Mouse (Mus musculus) neural tube, embryonic 13.5 days (tissue): ENCODE data around the gene Atp11a. TPM values are rescaled to one million over a fixed set of nuclear protein-coding genes. Genes with fewer than 3 reads are reported as not detected.

Experiments used
- ATAC-seq: fragments of 200-750 bp; cut with Nextera tagmentation; 2 replicates; pipeline ENCODE4 v1.8.0; 2017; ENCODE audit warnings: low read depth, mild to moderate bottlenecking, moderate TSS enrichment, moderate library complexity
- H3K27ac ChIP-seq: fragments of 300-500 bp; sonication (generic); replicated peaks from 2 replicates; pipeline ENCODE4 v1.5.1; 2015; ENCODE audit warnings: moderate library complexity, mild to moderate bottlenecking, inconsistent platforms
- H3K27me3 ChIP-seq: fragments of 300-500 bp; sonication (generic); 2 replicates; pipeline ENCODE4 v1.6.1; 2015; ENCODE audit warnings: mild to moderate bottlenecking, inconsistent platforms
- H3K36me3 ChIP-seq: fragments of 300-500 bp; sonication (generic); 2 replicates; pipeline ENCODE4 v1.6.1; 2015; ENCODE audit warnings: mild to moderate bottlenecking, inconsistent platforms
- H3K4me1 ChIP-seq: fragments of 300-500 bp; sonication (generic); replicated peaks from 2 replicates; pipeline ENCODE4 v1.6.1; 2015; ENCODE audit warnings: inconsistent platforms
- H3K4me2 ChIP-seq: fragments of 300-500 bp; sonication (generic); 2 replicates; pipeline ENCODE4 v1.6.1; 2015; ENCODE audit warnings: inconsistent platforms, mild to moderate bottlenecking, moderate library complexity
- H3K4me3 ChIP-seq: fragments of 300-500 bp; sonication (generic); 2 replicates; pipeline ENCODE4 v1.5.1; 2015; ENCODE audit warnings: mild to moderate bottlenecking, inconsistent platforms
- H3K9ac ChIP-seq: fragments of 300-500 bp; sonication (generic); 2 replicates; pipeline ENCODE4 v1.6.1; 2015; ENCODE audit warnings: moderate library complexity, mild to moderate bottlenecking, inconsistent platforms
- H3K9me3 ChIP-seq: fragments of 300-500 bp; sonication (generic); 2 replicates; pipeline ENCODE4 v1.6.1; 2016; ENCODE audit warnings: inconsistent platforms
- WGBS: fragments of 180-500 bp; shearing (Covaris S2); methylation state at CpG from one replicate; pipeline ENCODE4 v1.1.7; 2015; 5-methylcytosine and 5-hydroxymethylcytosine counted together
- polyA plus RNA-seq: library from polyadenylated mRNA; unstranded; fragments of >200 nt; fragmentation: Nextera tagmentation; extraction: Ambion mirVana; gene quantifications from 2 replicates; pipeline ENCODE4 v1.2.1, GENCODE M21; 2015

Gene Atp11a
- polyA plus RNA-seq, 1 experiment from 2014 or later, result 12.3 TPM

DNA sequence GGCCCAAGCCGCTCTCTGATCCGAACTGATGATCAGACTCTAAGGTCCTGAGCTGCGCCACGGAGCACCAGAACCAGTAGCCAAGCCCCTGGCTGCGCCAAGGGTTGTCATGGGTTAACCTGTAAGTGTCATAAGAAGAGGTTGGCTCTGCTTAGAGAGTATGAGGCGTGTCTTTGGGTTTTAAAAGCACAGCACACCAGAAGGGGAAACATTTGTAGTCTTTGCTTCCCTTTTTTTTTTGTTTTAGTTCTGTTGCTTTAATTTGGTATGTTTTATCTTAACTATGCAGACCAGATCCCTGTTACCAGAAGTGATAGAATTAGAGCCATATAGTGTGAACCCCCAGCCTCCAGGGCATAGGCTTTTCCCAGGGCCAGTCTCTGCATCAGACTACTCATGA is 123.3 kb downstream of the Atp11a start:
- Histone ChIP-seq H3K4me2 (no peak overlapping the region), H3K9me3 (no peaks in the 10 kb centered on the region), H3K27ac (no peak overlapping the region), H3K4me1 (peaks cover 6% of the 10 kb centered on the region), H3K4me3 (no peak overlapping the region), H3K36me3 (peaks cover 17% of the 10 kb centered on the region), H3K9ac (no peak overlapping the region), H3K27me3 (no peaks in the 10 kb centered on the region)
- WGBS, result 91% methylated on average over 6 of the region's 6 CpGs
- ATAC-seq, result no peak

DNA sequence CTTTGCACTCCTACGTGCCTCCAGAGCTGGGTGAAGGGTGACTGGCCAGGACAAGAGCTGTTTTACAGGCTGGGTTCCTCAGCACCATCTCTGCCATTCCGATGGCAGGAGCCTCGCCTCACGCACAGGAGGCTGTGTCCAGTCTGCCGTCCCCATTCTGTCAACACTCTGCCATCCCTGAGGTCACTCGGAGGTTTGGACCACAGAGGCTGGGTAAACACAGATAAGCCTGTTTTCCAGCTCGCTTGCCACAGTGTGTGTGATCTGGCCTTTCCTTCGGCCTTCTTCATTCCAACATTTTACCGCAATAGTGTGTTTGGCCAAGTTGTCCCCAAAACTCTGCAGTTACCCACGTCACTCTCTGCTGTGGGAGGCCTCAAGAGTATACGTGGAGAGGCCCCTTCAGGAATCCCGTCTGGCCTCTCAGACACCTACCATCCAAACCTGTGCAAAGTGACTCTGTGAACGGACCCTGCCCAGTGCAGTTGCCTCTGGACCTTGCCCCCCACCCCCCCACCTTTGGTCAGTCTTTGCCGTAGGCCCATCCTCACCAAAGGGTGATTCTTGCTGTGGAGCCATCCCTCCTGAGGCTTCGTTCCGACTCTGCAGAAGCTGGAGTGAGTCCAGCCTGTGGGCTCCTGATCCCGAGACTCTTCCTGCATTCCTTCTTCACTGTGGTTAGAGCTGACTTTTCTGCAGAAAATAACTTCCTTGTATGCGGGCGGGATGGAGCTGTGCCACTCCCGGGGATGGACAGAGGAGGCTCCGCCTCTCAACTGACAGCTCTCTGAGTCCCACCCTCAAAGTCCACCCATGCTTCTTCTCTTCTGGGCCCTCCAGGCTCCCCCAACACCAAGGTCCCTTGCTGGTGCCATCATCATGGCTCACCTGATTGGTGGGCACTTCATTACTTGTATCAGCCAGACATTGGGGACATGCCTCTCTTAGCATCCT is 126.5 kb downstream of the Atp11a start:
- no peak overlapping the region for H3K4me2 ChIP-seq
- H3K27ac ChIP-seq, result no peak overlapping the region
- H3K9ac ChIP-seq, result no peak overlapping the region
- 88% methylated on average over 21 of the region's 21 CpGs for WGBS
- no peaks in the 10 kb centered on the region for H3K9me3 ChIP-seq
- H3K27me3 ChIP-seq, result no peaks in the 10 kb centered on the region
- peaks cover 28% of the 10 kb centered on the region for H3K36me3 ChIP-seq
- no peak for ATAC-seq
- no peak overlapping the region for H3K4me3 ChIP-seq
- H3K4me1 ChIP-seq, result no peaks in the 10 kb centered on the region

- Histone ChIP-seq H3K27ac (no peak overlapping the region), H3K4me3 (no peak overlapping the region), H3K4me2 (no peak overlapping the region), H3K9ac (no peak overlapping the region), H3K36me3 (peaks cover 39% of the 10 kb centered on the region), H3K4me1 (no peaks in the 10 kb centered on the region), H3K27me3 (no peaks in the 10 kb centered on the region), H3K9me3 (no peaks in the 10 kb centered on the region)
- no peak for ATAC-seq
- 85% methylated on average over 16 of the region's 16 CpGs for WGBS
These were observed 131.1 kb downstream of the Atp11a start for GRCm38 (mm10) chr8:12887772-12888435.

GRCm38 (mm10) chr8:12889046-12889598 is 132.3 kb downstream of the Atp11a start:
- whole genome bisulfite sequencing, result 87% methylated on average over 11 of the region's 11 CpGs
- Histone ChIP-seq H3K4me1 (no peaks in the 10 kb centered on the region), H3K9ac (no peak overlapping the region), H3K27me3 (no peaks in the 10 kb centered on the region), H3K36me3 (peaks cover 32% of the 10 kb centered on the region), H3K4me3 (no peak overlapping the region), H3K27ac (no peak overlapping the region), H3K9me3 (no peaks in the 10 kb centered on the region), H3K4me2 (no peak overlapping the region)
- no peak for ATAC-seq

GRCm38 (mm10) chr8:12892882-12893446 is 136.2 kb downstream of the Atp11a start:
- H3K9ac ChIP-seq, result no peak overlapping the region
- no peak for ATAC-seq
- H3K9me3 ChIP-seq, result no peaks in the 10 kb centered on the region
- H3K4me3 ChIP-seq, result no peak overlapping the region
- no peaks in the 10 kb centered on the region for H3K27me3 ChIP-seq
- WGBS, result 85% methylated on average over 5 of the region's 5 CpGs
- H3K36me3 ChIP-seq, result peaks cover 19% of the 10 kb centered on the region
- H3K4me2 ChIP-seq, result no peak overlapping the region
- peaks cover 7% of the 10 kb centered on the region for H3K4me1 ChIP-seq
- no peak overlapping the region for H3K27ac ChIP-seq

DNA sequence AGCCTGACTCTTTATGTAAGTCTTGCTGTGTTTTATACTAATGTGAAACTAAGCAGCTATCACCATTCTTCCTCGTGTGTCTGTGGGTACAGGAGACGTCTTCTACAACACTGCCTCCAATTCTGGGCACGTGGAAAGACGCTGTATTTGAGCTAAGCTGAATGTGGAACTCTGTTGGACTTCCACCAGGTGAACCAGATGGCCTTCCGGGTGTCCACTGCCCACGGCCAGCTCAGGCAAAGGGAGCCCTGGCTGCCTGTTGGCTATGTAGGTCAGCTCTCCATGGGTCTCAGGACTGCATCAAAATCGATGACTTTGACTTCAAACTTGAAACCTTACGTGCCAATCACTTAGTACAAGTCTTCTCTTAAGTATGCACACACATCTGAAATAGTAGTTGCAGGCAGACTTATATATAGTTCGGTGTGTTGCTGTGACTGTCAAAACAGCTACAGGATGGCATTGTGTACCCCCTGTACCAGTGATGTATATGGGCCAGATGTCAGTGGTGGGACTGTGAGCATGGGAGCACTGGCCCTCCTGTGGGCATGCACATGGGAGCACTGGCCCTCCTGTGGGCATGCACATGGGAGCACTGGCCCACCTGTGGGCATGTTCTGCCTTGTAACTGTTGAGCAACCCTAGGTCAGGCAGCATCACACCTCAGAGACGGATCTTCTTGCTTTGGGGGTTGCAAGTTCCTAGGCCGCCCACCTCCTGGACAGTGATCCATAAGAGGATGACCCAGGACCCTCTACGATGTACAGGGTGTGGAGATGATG is 137.2 kb downstream of the Atp11a start:
- no peaks in the 10 kb centered on the region for H3K27me3 ChIP-seq
- peaks cover 7% of the 10 kb centered on the region for H3K4me1 ChIP-seq
- ATAC-seq, result no peak
- no peaks in the 10 kb centered on the region for H3K9me3 ChIP-seq
- no peak overlapping the region for H3K9ac ChIP-seq
- peaks cover 19% of the 10 kb centered on the region for H3K36me3 ChIP-seq
- H3K4me2 ChIP-seq, result no peak overlapping the region
- WGBS, result 90% methylated on average over 12 of the region's 12 CpGs
- no peak overlapping the region for H3K4me3 ChIP-seq
- H3K27ac ChIP-seq, result no peak overlapping the region

DNA sequence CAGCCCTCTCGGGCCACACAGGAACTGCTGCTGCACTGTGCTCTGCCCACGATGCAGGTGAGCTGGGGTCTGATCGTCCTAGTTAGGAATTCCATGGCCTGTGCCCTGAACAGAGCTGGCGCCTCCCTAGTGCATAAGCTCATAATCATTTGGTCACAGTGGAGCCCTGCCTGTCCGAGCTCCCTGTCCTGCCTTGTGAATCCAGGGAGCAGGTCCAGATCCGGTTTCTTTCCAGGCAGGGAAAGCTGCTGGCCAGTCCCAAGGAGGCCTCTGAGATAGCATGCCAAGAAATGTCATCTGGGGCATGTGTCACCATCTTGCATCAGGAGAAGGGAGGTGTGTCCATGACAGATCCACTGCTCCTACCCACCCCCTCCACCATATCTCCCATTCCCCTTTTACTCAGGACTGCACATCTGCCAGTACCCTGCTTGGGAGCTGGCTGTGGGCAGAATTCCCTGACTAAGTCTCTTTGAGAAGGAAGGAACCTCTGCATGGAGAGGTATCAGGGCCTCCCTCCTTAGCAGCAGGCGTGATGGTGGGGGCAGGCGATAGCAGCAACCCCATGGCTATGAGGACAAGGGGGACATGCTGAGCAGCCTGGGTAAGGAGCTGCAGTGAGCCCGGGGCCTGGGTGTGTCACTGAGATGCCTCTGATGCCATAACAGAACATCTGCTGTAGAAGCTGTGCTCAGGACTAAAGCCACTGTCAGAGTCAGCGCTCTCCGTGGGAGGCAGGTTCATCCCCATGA is 138.1 kb downstream of the Atp11a start:
- Histone ChIP-seq H3K4me2 (no peak overlapping the region), H3K9ac (no peak overlapping the region), H3K9me3 (no peaks in the 10 kb centered on the region), H3K4me3 (no peak overlapping the region), H3K36me3 (peaks cover 16% of the 10 kb centered on the region), H3K4me1 (peaks cover 7% of the 10 kb centered on the region), H3K27ac (no peak overlapping the region), H3K27me3 (no peaks in the 10 kb centered on the region)
- ATAC-seq, result no peak
- 79% methylated on average over 11 of the region's 11 CpGs for WGBS

GRCm38 (mm10) chr8:12895535-12896150 is 138.8 kb downstream of the Atp11a start:
- WGBS, result 80% methylated on average over 9 of the region's 9 CpGs
- Histone ChIP-seq H3K27me3 (no peaks in the 10 kb centered on the region), H3K9me3 (no peaks in the 10 kb centered on the region), H3K36me3 (peaks cover 9% of the 10 kb centered on the region; the same call in 1 of the 2 replicates), H3K27ac (no peak overlapping the region), H3K9ac (no peak overlapping the region), H3K4me1 (peaks cover 7% of the 10 kb centered on the region), H3K4me3 (no peak overlapping the region), H3K4me2 (no peak overlapping the region)
- no peak for ATAC-seq

GRCm38 (mm10) chr8:12896494-12897373 is 139.9 kb downstream of the Atp11a start:
- H3K4me3 ChIP-seq, result no peak overlapping the region
- no peak overlapping the region for H3K4me2 ChIP-seq
- H3K27ac ChIP-seq, result no peak overlapping the region
- 57% methylated on average over 13 of the region's 13 CpGs for WGBS
- no peaks in the 10 kb centered on the region for H3K9me3 ChIP-seq
- peaks cover 7% of the 10 kb centered on the region for H3K4me1 ChIP-seq
- peak; percentile 68 for ATAC-seq
- 0 out of 2 replicates have a peak overlapping the region, but pooled peaks have one; percentile 8 for H3K9ac ChIP-seq
- H3K36me3 ChIP-seq, result 0 out of 2 replicates have a peak, but pooled peaks cover 1% of the 10 kb centered on the region
- H3K27me3 ChIP-seq, result no peaks in the 10 kb centered on the region

DNA sequence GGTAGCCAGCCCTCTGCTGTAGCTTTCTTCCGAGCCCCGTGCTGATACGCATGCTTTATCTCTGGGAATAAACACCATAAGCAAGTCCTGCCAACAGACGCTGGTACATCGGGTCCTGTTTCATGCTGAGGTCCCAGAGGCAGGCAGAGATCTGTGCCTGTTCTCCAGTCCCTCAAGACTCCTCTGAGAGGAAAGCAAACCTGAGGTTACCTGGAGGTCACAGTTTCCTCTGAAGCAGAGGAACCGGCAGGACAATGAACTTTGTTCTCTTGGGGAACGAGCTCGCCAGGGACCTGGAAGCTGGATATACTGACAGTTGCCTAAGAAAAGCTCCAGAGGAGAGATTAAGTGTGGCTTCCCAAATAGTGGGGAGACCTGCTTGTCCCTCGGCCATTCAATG is 141.0 kb downstream of the Atp11a start:
- ATAC-seq, result no peak
- no peaks in the 10 kb centered on the region for H3K36me3 ChIP-seq
- H3K9ac ChIP-seq, result no peak overlapping the region
- no peak overlapping the region for H3K4me2 ChIP-seq
- no peak overlapping the region for H3K4me3 ChIP-seq
- H3K4me1 ChIP-seq, result peaks cover 7% of the 10 kb centered on the region
- no peaks in the 10 kb centered on the region for H3K27me3 ChIP-seq
- H3K27ac ChIP-seq, result no peak overlapping the region
- 72% methylated on average over 9 of the region's 9 CpGs for WGBS
- H3K9me3 ChIP-seq, result no peaks in the 10 kb centered on the region
